Mouse (Mus musculus): ENCODE measurements around the gene Lpgat1. TPM values are rescaled to one million over a fixed set of nuclear protein-coding genes. Genes with fewer than 3 reads are reported as not detected.

The Lpgat1 gene
- polyA plus RNA-seq, 1 experiment from 2014 or later = 23.6 TPM

DNA sequence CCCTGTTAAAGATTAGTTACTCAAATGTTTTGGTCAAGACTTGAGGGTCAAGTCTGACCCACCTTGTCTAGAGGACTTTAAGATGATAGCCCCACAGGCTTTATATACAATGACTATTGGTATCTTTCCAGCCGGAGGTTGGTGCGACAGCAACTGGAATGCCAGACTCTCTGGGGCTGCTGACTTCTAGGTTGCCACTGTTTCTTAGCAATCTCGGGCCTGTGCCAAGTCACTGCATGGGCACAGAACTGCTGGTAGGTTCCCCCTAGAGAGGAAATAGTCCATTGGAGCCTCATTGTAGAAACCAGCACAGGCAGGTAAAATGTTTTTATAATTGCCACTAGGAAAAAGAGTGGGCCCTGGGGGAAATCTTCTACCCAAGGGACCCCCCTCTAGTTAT is 3.8 kb upstream of the Lpgat1 start:
- ATAC-seq (ENCODE audit: insufficient number of reproducible peaks, low FRiP score, low TSS enrichment, low read depth) = no peak
- no peaks in the 10 kb centered on the region for H3K9me3 ChIP-seq (replicated peaks)
- H3K4me2 ChIP-seq (replicated peaks) = no peak overlapping the region
- WGBS = 82% methylated on average over 3 of the region's 3 CpGs
- H3K4me3 ChIP-seq (replicated peaks) = no peak overlapping the region
- H3K4me1 ChIP-seq = peaks cover 9% of the 10 kb centered on the region; the same call in 1 of the 2 replicates
- H3K27ac ChIP-seq (replicated peaks) = no peak overlapping the region
- H3K36me3 ChIP-seq = no peaks in the 10 kb centered on the region
- H3K9ac ChIP-seq = no peak overlapping the region
- H3K27me3 ChIP-seq = no peaks in the 10 kb centered on the region

GRCm38 (mm10) chr1:191715150-191715549 is 2.5 kb upstream of the Lpgat1 start:
- Histone ChIP-seq H3K27ac (replicated peaks) (no peak overlapping the region), H3K9ac (no peak overlapping the region), H3K4me3 (replicated peaks) (no peak overlapping the region), H3K9me3 (replicated peaks) (no peaks in the 10 kb centered on the region), H3K4me1 (peaks cover 20% of the 10 kb centered on the region), H3K4me2 (replicated peaks) (no peak overlapping the region), H3K36me3 (no peaks in the 10 kb centered on the region), H3K27me3 (no peaks in the 10 kb centered on the region)
- WGBS = 58% methylated on average over 2 of the region's 2 CpGs
- ATAC-seq (ENCODE audit: insufficient number of reproducible peaks, low FRiP score, low TSS enrichment, low read depth) = no peak

- 6% methylated on average over 1 of the region's 1 CpGs for WGBS
- H3K27me3 ChIP-seq = no peaks in the 10 kb centered on the region
- H3K9me3 ChIP-seq (replicated peaks) = no peaks in the 10 kb centered on the region
- peak overlapping the region; percentile 85 for H3K27ac ChIP-seq (replicated peaks)
- peak overlapping the region; percentile 87 for H3K4me2 ChIP-seq (replicated peaks)
- H3K36me3 ChIP-seq = peaks cover 6% of the 10 kb centered on the region; the same call in 1 of the 2 replicates
- no peak for ATAC-seq (ENCODE audit: insufficient number of reproducible peaks, low FRiP score, low TSS enrichment, low read depth)
- H3K4me3 ChIP-seq (replicated peaks) = peak overlapping the region; percentile 85
- H3K9ac ChIP-seq = 0 out of 2 replicates have a peak overlapping the region, but pooled peaks have one; percentile 85
- peaks cover 26% of the 10 kb centered on the region for H3K4me1 ChIP-seq
These were observed 493 bp upstream of the Lpgat1 start for GRCm38 (mm10) chr1:191717141-191717540.

DNA sequence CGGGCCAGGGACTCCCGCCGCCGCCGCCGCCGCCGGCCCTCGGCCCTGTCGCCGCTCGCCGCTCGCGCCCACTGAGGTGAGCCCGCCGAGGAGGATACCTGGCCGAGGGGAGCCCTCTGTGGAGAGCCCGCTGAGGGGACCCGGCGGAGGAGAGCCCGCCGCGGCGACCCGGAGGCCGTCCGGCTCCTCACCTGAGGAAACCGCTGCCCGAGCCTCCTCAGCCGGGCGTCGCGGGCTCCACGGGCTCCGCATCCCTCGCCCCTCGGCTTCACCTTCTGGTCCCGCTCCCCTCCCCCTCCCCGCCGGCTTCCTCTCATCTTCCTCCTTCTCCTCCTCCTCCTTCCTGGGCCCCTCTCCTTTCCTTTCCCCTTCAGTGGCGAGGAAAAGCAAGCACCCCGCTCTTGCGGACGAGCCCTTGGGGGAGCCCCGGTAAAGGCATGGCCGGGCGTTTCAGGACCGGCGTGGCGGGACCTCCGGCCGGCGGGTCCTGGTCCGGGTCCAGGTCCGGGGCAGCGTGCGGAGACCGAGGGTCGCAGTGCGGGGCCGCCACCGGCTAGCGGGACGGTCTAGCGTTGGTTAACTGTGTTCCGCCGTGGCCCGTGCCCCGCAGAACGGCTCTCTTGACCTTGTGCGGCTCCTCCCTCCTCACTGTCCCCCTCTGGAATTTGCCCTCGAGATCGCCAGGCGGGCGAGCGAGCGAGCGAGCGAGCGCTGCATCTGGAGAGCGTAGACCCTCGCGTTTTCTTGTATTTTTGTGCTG is 1.1 kb downstream of the Lpgat1 start:
- Histone ChIP-seq H3K9ac (peak overlapping the region; percentile 85), H3K4me2 (replicated peaks) (peak overlapping the region; percentile 87), H3K4me1 (peaks cover 26% of the 10 kb centered on the region), H3K36me3 (peaks cover 17% of the 10 kb centered on the region), H3K4me3 (replicated peaks) (peak overlapping the region; percentile 85), H3K27me3 (no peaks in the 10 kb centered on the region), H3K27ac (replicated peaks) (peak overlapping the region; percentile 85), H3K9me3 (replicated peaks) (no peaks in the 10 kb centered on the region)
- ATAC-seq (ENCODE audit: insufficient number of reproducible peaks, low FRiP score, low TSS enrichment, low read depth) = peak; percentile 41
- WGBS = under 1% methylated on average over 84 of the region's 84 CpGs

DNA sequence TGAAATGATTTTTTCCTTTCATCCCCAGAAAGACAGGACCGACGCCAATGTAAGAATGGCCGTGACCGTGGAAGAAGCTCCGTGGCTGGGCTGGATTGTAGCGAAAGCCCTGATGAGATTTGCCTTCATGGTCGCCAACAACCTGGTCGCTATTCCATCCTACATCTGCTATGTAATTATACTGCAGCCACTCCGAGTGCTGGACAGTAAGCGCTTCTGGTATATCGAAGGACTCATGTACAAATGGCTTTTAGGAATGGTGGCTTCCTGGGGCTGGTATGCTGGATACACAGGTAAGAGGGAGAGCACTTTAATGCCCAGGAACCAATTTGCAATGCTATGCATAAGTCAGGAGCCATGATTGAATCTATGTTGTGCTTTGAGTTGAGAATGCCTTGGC is 1.7 kb downstream of the Lpgat1 start:
- H3K4me2 ChIP-seq (replicated peaks) = peak overlapping the region; percentile 87
- peak overlapping the region; percentile 85 for H3K4me3 ChIP-seq (replicated peaks)
- 9% methylated on average over 11 of the region's 11 CpGs for WGBS
- no peak for ATAC-seq (ENCODE audit: insufficient number of reproducible peaks, low FRiP score, low TSS enrichment, low read depth)
- no peaks in the 10 kb centered on the region for H3K9me3 ChIP-seq (replicated peaks)
- H3K36me3 ChIP-seq = peaks cover 23% of the 10 kb centered on the region
- H3K27ac ChIP-seq (replicated peaks) = peak overlapping the region; percentile 85; the same call in 1 of the 2 replicates
- peaks cover 26% of the 10 kb centered on the region for H3K4me1 ChIP-seq
- no peaks in the 10 kb centered on the region for H3K27me3 ChIP-seq
- peak overlapping the region; percentile 85; the same call in 1 of the 2 replicates for H3K9ac ChIP-seq

GRCm38 (mm10) chr1:191720419-191720818 is 2.8 kb downstream of the Lpgat1 start:
- Histone ChIP-seq H3K4me3 (replicated peaks) (peak overlapping the region; percentile 6; the same call in 1 of the 2 replicates), H3K27me3 (no peaks in the 10 kb centered on the region), H3K4me1 (peaks cover 26% of the 10 kb centered on the region), H3K27ac (replicated peaks) (no peak overlapping the region), H3K9me3 (replicated peaks) (no peaks in the 10 kb centered on the region), H3K4me2 (replicated peaks) (peak overlapping the region; percentile 19; the same call in 1 of the 2 replicates), H3K9ac (no peak overlapping the region), H3K36me3 (peaks cover 27% of the 10 kb centered on the region)
- 59% methylated on average over 3 of the region's 3 CpGs for WGBS
- no peak for ATAC-seq (ENCODE audit: insufficient number of reproducible peaks, low FRiP score, low TSS enrichment, low read depth)

DNA sequence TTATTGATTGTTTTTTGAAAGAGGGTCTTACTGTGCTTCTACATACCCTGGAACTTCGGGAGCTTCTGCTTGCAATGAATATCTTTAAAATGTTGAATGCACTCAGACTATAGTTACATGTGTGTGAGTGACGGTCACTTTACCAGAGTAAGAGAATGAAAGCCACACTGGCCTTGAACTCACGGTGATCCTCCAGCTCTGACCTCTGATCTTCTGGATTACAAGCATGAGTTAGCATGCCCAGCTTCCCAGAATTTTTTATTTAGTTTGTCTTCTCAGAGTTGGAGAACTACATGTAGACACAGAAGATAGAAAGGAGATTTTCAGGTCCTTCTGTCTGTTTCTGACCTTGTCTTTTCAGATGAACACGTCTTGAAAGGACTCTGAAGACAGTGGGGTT is 5.1 kb downstream of the Lpgat1 start:
- H3K4me2 ChIP-seq (replicated peaks) = no peak overlapping the region
- no peaks in the 10 kb centered on the region for H3K27me3 ChIP-seq
- H3K36me3 ChIP-seq = peaks cover 31% of the 10 kb centered on the region
- peaks cover 18% of the 10 kb centered on the region for H3K4me1 ChIP-seq
- no peak overlapping the region for H3K4me3 ChIP-seq (replicated peaks)
- ATAC-seq (ENCODE audit: insufficient number of reproducible peaks, low FRiP score, low TSS enrichment, low read depth) = no peak
- no peak overlapping the region for H3K27ac ChIP-seq (replicated peaks)
- WGBS = 90% methylated on average over 4 of the region's 4 CpGs
- no peak overlapping the region for H3K9ac ChIP-seq
- no peaks in the 10 kb centered on the region for H3K9me3 ChIP-seq (replicated peaks)

- Histone ChIP-seq H3K9ac (no peak overlapping the region), H3K4me2 (replicated peaks) (no peak overlapping the region), H3K4me3 (replicated peaks) (no peak overlapping the region), H3K27me3 (no peaks in the 10 kb centered on the region), H3K9me3 (replicated peaks) (no peaks in the 10 kb centered on the region), H3K4me1 (peaks cover 18% of the 10 kb centered on the region), H3K36me3 (peaks cover 31% of the 10 kb centered on the region), H3K27ac (replicated peaks) (no peak overlapping the region)
- ATAC-seq (ENCODE audit: insufficient number of reproducible peaks, low FRiP score, low TSS enrichment, low read depth) = no peak
- WGBS = 74% methylated on average over 6 of the region's 6 CpGs
These were observed 6.0 kb downstream of the Lpgat1 start for GRCm38 (mm10) chr1:191723675-191724074.

DNA sequence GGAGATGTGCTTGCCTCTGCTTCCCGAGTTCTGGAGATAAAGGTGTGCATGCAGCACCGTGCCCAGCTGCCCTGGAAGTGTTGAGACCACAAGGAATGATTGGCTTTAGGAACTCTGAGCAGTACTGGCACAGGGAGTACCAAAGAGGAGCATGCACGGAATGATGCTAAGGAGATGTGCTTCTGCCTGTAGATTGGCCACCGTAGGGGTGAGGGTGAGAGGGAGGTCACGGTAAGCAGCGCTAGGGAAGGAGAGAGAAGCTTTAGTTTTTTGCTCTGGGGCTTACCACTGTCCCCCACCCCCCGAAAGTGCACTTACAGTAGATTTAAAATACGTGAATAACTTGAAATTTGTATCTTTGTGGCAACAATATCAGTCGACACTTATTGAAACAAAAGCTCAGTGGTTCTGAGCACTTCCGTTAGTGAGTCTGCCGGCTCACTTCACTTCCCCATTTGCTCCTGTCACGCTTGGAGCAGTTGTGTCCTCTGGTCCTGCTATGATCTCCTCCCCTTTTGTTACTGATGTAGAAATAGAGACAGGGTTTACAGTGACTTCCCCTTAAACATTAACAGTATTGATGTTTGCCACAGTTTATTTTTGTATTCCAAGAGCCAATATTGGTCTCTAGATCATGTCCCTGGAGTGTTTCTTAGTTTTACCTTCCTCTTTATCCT is 6.9 kb downstream of the Lpgat1 start:
- peaks cover 31% of the 10 kb centered on the region for H3K36me3 ChIP-seq
- H3K4me3 ChIP-seq (replicated peaks) = no peak overlapping the region
- ATAC-seq (ENCODE audit: insufficient number of reproducible peaks, low FRiP score, low TSS enrichment, low read depth) = no peak
- H3K9ac ChIP-seq = no peak overlapping the region
- 76% methylated on average over 12 of the region's 12 CpGs for WGBS
- H3K27me3 ChIP-seq = no peaks in the 10 kb centered on the region
- H3K4me2 ChIP-seq (replicated peaks) = no peak overlapping the region
- H3K27ac ChIP-seq (replicated peaks) = no peak overlapping the region
- H3K9me3 ChIP-seq (replicated peaks) = no peaks in the 10 kb centered on the region
- peaks cover 10% of the 10 kb centered on the region for H3K4me1 ChIP-seq

DNA sequence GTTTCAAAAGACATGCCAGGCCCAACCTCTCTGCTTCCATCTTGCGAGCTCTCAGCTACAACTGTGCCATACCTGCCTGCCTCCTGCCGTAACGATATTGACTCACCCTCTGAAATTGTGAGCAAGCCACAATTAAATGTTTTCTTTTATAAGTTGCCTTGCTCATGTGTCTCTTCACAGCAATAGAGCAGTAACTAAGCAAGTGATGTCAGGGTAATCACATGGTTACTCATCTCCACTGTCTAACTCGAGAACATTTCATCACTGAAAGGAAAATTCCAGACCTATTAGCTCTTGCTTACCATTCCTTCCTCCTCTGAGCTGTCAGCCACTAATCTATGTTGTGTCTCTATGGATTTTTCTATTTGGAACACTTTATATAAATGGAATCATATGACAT is 15.0 kb downstream of the Lpgat1 start:
- Histone ChIP-seq H3K9me3 (replicated peaks) (no peaks in the 10 kb centered on the region), H3K4me1 (no peaks in the 10 kb centered on the region), H3K4me2 (replicated peaks) (no peak overlapping the region), H3K4me3 (replicated peaks) (no peak overlapping the region), H3K9ac (no peak overlapping the region), H3K27ac (replicated peaks) (no peak overlapping the region), H3K27me3 (no peaks in the 10 kb centered on the region), H3K36me3 (peaks cover 13% of the 10 kb centered on the region)
- no peak for ATAC-seq (ENCODE audit: insufficient number of reproducible peaks, low FRiP score, low TSS enrichment, low read depth)
- 80% methylated on average over 4 of the region's 4 CpGs for WGBS

DNA sequence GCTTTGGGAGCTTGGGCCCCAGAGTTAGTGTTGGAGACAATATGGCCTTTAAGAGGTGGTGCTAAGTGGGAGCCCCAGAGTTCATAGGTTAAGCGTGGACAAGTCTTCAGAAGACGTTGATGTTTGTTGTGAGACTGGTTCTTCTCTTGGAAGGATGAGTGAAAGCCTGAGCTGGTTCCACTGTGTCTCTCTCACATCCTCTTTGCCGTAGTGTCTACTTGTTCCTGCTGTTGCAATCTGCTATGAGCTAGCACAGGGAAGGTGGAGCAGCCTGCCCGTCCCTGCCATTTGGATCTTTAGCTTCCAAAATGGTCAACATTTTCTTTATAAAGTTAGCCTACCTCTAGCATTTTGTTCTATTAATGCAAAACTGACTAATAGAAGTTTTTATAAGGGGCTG is 16.2 kb downstream of the Lpgat1 start:
- Histone ChIP-seq H3K4me1 (0 out of 2 replicates have a peak, but pooled peaks cover 4% of the 10 kb centered on the region), H3K36me3 (peaks cover 13% of the 10 kb centered on the region), H3K27me3 (no peaks in the 10 kb centered on the region), H3K27ac (replicated peaks) (no peak overlapping the region), H3K9me3 (replicated peaks) (no peaks in the 10 kb centered on the region), H3K4me3 (replicated peaks) (no peak overlapping the region), H3K9ac (no peak overlapping the region), H3K4me2 (replicated peaks) (no peak overlapping the region)
- no peak for ATAC-seq (ENCODE audit: insufficient number of reproducible peaks, low FRiP score, low TSS enrichment, low read depth)
- 89% methylated on average over 4 of the region's 4 CpGs for WGBS
